Mouse (Mus musculus) liver, postnatal 0 days (tissue): ENCODE measurements at regions not wholly inside any gene's neighbourhood (a gene's known extent, or its start where the extent isn't known, plus 50 kb on each side); places are given as distances from the start of the nearest gene placed in this dataset.

Experiments used
- CTCF ChIP-seq: sonication (generic); IDR thresholded peaks from 2 replicates; pipeline ENCODE4 v1.5.1; 2016; ENCODE audit warnings: antibody characterized with exemption, low read depth
- EP300 ChIP-seq: IDR thresholded peaks from 2 replicates; pipeline ENCODE4 v1.6.1; 2016; ENCODE audit warnings: antibody characterized with exemption, low read depth, mild to moderate bottlenecking

DNA sequence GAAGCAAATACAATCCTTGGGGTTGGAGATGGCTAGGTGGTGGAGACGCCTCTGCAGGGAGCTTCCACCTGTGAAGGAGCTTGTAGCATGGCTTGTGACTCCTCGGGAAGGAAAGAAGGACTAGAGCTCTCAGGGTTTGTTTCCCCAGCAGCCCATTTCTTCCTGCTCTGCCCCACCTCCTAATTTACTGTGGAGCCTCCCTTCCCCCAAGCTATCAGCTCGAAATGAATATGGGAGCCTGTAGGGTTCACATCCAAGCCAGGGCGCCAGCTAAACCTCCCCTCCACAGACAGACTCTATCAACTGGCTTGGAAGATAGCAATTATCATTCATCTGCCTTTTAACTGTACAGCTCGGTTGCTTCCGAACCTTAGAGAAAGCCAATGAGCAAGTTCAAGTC lies 70.3 kb upstream of the Slc4a7 start:
- TF ChIP-seq CTCF, result no peak
- no peak for TF ChIP-seq EP300
